Mouse (Mus musculus): ENCODE data around the gene Marco.

Marco gene

GRCm38 (mm10) chr1:120504924-120505323 is at the start of gene Marco:
Gene Marco, minus strand, starts transcription at chr1:120505024.
- no peak for DNase-seq (ENCODE audit: low spot score)

GRCm38 (mm10) chr1:120539506-120540029 is 34.7 kb upstream of the Marco start:
- no peak for DNase-seq (ENCODE audit: low spot score)

- no peak for DNase-seq (ENCODE audit: low spot score)
These were observed 32.2 kb upstream of the Marco start for GRCm38 (mm10) chr1:120536998-120537397.

- DNase-seq (ENCODE audit: low spot score), result no peak
These were observed 31.1 kb upstream of the Marco start for GRCm38 (mm10) chr1:120535919-120536318.

GRCm38 (mm10) chr1:120532321-120532916 is 27.6 kb upstream of the Marco start:
- no peak for DNase-seq (ENCODE audit: low spot score)

GRCm38 (mm10) chr1:120531770-120532169 is 26.9 kb upstream of the Marco start:
- no peak for DNase-seq (ENCODE audit: low spot score)

- DNase-seq (ENCODE audit: low spot score), result no peak
These were observed 25.1 kb upstream of the Marco start for GRCm38 (mm10) chr1:120529881-120530280.

- no peak for DNase-seq (ENCODE audit: low spot score)
These were observed 12.8 kb upstream of the Marco start for GRCm38 (mm10) chr1:120517618-120518017.

GRCm38 (mm10) chr1:120510311-120510710 is 5.5 kb upstream of the Marco start:
- no peak for DNase-seq (ENCODE audit: low spot score)

- DNase-seq (ENCODE audit: low spot score), result no peak
These were observed 4.2 kb upstream of the Marco start for GRCm38 (mm10) chr1:120508976-120509375.

GRCm38 (mm10) chr1:120504046-120504710 is 646 bp downstream of the Marco start:
- DNase-seq (ENCODE audit: low spot score), result no peak

GRCm38 (mm10) chr1:120501496-120501895 is 3.3 kb downstream of the Marco start:
- DNase-seq (ENCODE audit: low spot score), result no peak

- DNase-seq (ENCODE audit: low spot score), result no peak
These were observed 6.8 kb downstream of the Marco start for GRCm38 (mm10) chr1:120498036-120498435.

GRCm38 (mm10) chr1:120480937-120481336 is 23.9 kb downstream of the Marco start:
- peak; percentile 22 for DNase-seq (ENCODE audit: low spot score)

- DNase-seq (ENCODE audit: low spot score), result no peak
These were observed 30.0 kb downstream of the Marco start for GRCm38 (mm10) chr1:120474825-120475224.

GRCm38 (mm10) chr1:120468891-120469290 is 35.9 kb downstream of the Marco start:
- DNase-seq (ENCODE audit: low spot score), result peak; percentile 77

GRCm38 (mm10) chr1:120467323-120467722 is 37.5 kb downstream of the Marco start:
- no peak for DNase-seq (ENCODE audit: low spot score)

- peak; percentile 39 for DNase-seq (ENCODE audit: low spot score)
These were observed 38.1 kb downstream of the Marco start for GRCm38 (mm10) chr1:120466751-120467150.

- DNase-seq (ENCODE audit: low spot score), result no peak
These were observed 45.8 kb downstream of the Marco start for GRCm38 (mm10) chr1:120459032-120459431.

- DNase-seq (ENCODE audit: low spot score), result no peak
These were observed 46.3 kb downstream of the Marco start for GRCm38 (mm10) chr1:120458524-120458923.

GRCm38 (mm10) chr1:120451486-120452270 is 53.1 kb downstream of the Marco start:
- DNase-seq (ENCODE audit: low spot score), result no peak

- DNase-seq (ENCODE audit: low spot score), result no peak
These were observed 55.2 kb downstream of the Marco start for GRCm38 (mm10) chr1:120449662-120450061.

GRCm38 (mm10) chr1:120443228-120443639 is 61.6 kb downstream of the Marco start:
- no peak for DNase-seq (ENCODE audit: low spot score)
